Mouse (Mus musculus): ENCODE results near the gene Vkorc1.

- no peak for TF ChIP-seq CTCF (IDR thresholded peaks at IDR 0.05; ENCODE audit: borderline replicate concordance, control insufficient read depth, extremely low read depth, insufficient read depth, low read length, poor library complexity)
- TF ChIP-seq POLR2A (IDR thresholded peaks at IDR 0.05; ENCODE audit: control insufficient read depth, extremely low read depth, insufficient read depth, low read length, poor library complexity): no peak
These were observed 37.2 kb downstream of the Vkorc1 start for GRCm38 (mm10) chr7:127858258-127858657.
